Mouse (Mus musculus) kidney, adult 9 months (tissue): Measurements from ENCODE around the gene Bbx.

Experiments
- DNase-seq: peaks from one replicate; pipeline ENCODE4 v3.0.0; 2022

Bbx gene

DNA sequence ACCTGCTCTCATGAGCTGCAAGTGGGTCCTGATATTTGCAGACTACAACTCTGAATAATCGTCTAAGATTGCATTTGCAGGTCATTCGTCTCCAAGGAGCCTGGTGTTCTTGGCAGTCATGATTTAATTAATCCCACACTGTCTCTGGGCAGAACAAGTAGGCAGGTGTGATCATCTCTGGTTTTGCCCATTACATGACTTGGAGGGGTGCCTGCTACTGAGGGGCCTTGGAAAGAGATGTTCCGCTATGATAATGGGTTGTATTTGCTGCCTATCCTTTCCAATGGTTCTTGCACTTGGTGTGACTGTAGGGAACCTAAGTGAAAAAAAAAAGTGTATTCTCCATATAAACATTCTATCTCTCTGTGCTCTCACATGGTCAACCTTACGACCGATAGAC, 273.6 kb downstream of the Bbx start:
- DNase-seq, result no peak

- DNase-seq, result no peak
Measured at GRCm38 (mm10) chr16:50149606-50150005, 282.6 kb downstream of the Bbx start.

DNA sequence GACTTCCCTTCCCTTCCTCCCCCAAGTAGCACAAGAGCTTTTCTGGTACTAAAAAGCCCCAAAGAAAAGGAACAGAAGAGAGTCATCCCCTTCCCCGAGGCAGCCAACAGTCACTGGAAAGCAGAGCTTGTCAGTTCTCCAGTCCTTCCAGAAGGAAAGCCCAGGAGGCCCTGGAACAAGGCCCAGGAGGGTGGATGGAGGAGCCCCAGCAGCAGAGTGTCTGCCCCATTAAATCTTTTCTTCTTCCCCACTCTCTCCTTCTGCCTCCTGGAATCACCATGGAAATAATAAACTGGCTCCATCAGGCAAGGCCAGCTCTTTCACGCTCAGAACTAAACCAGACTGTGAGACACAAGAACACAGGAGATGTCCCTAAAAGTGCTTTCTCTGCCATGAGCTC, 284.3 kb downstream of the Bbx start:
- DNase-seq, result no peak
